Mouse (Mus musculus) MEL (cell line): Measurements from ENCODE around the gene Kazn.

ENCODE experiments used
- EP300 ChIP-seq, 2 experiments: IDR thresholded peaks; 2 replicates each; pipeline ENCODE4 v1.6.1; 2011; ENCODE audit warnings: improper control_type of control experiment in 2 of 2, low read length in 2 of 2, low read depth in 1 of 2, mild to moderate bottlenecking in 1 of 2
- TCF12 ChIP-seq: IDR thresholded peaks from 2 replicates; pipeline ENCODE4 v1.6.1; 2014; ENCODE audit warnings: low read depth, mild to moderate bottlenecking, inconsistent platforms, low read length, improper control_type of control experiment, moderate library complexity

DNA sequence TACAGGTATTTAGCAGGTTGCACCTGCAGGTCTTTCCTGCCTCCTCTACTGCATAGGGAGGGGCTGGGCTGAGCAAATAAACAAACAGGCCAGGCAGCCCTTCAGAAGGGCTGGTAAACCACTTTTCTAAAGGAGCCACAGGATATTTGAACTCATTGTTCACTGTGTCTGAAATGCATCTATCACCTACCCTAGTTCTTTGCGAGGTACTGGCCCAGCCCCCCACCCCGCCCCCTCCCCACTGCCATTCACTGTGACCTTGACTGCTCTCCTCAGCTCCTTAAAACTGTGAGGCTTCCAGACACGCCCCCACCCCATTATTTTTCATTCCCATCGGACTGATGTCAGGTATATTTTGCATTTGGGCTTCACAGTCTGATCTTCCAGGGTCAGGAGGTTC lies 69.6 kb downstream of the Kazn start:
- TF ChIP-seq EP300 (IDR thresholded peaks at IDR 0.05; ENCODE audit: low read depth in 1 of 2, low read length in 2 of 2), result no peak
- TF ChIP-seq TCF12, result no peak
